Mouse (Mus musculus): ENCODE data around the gene Nupl1. TPM values are rescaled to one million over a fixed set of nuclear protein-coding genes. Genes with fewer than 3 reads are reported as not detected.

Gene Nupl1
- total RNA-seq, 2 experiments from 2014 or later: not detected

DNA sequence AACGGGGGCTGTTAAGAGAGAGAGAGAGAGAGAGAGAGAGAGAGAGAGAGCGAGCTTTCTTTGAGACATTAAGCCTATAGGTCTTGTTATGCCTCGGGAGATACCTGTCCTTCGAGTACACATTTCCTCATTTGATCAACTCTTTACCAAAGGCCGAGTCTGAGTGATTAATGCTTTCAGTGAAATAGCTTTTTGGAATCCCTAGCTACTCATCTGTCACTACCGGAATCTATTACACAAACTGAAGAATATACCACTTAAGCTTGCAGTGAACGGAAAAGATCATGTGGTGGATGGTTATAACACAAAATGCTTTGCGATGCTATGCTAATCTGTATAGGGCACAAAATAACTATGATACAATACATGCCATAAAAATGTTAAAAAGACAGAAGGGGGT lies 865 bp downstream of the Nupl1 start:
- no peak for DNase-seq (ENCODE audit: low spot score)

DNA sequence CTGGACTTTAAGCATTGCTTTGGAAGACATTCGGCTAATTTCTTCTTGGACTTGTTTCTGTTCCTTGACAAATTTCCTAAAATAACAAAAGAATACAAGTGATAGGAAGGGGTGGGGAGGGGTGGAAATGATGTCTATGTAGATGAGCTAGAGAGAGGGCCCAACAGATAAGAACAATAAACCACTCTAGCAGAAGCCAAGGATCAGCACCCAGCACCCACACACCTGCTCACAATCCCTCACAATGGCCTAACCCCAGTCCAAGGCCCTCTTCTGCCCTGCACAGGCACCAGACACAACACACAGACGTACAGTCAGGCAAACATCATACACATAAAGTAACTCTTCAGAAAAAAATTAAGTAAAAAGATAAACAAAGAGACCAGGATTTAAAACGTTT lies 12.7 kb downstream of the Nupl1 start:
- no peak for DNase-seq (ENCODE audit: low spot score)

DNA sequence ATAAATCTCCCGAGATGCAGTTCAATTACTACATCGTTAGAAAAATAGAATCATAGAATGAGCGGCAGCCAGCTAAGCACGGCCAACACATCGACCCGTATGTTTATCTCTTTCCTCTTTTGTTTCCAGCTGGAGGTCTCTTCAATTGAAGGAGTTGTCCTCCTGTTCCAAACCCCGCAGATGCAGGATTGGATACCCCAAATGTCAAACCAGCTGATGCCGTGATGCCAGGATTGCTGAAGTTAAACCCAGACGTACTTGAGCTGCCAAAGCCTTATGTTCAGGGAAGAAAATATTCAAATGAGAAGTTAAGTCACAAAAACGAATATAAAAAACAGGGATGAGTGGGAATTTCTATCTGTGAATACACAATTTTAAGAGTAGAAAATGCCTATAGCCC lies 31.3 kb downstream of the Nupl1 start:
- no peak for DNase-seq (ENCODE audit: low spot score)

GRCm38 (mm10) chr14:60217616-60218015 lies 33.6 kb downstream of the Nupl1 start:
- no peak for DNase-seq (ENCODE audit: low spot score)

DNA sequence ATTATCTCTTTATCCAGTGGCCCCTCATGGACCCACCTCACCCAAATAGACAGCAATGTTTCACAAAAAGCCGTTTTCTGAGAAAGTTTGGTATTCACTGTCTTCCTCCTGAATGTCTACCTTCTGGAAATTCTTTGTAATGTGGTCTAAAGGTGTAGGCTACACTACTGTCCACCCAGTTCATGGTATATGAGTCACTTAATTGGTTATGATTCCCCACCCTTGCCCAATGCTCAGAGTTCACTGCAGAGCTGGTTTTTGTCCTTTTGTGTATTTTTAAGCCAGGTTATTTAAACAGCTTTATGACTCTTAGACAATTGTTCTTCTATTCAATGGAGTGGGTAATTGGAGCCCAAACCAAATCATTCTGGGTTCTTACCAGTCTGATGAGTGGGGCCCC lies 35.1 kb downstream of the Nupl1 start:
- DNase-seq (ENCODE audit: low spot score): no peak

DNA sequence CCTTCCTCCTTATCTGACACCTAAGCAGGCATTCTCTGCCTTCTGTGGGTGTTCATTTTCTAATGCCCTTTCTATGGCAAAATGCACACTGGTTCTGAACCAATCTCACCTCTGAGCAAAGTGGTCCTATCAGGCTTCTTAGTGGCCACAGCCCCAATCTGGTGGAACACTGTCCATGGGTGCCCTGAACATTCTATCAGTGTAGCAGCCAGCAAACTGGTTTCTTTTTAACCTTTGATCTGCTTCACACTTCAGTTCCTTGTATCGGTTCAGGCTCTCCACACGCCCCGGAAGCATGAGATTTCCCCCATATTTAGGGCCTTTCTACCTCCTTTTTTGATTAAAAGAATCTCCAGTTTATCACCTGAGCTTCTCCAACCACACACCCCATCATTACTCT lies 36.2 kb downstream of the Nupl1 start:
- DNase-seq (ENCODE audit: low spot score): no peak

DNA sequence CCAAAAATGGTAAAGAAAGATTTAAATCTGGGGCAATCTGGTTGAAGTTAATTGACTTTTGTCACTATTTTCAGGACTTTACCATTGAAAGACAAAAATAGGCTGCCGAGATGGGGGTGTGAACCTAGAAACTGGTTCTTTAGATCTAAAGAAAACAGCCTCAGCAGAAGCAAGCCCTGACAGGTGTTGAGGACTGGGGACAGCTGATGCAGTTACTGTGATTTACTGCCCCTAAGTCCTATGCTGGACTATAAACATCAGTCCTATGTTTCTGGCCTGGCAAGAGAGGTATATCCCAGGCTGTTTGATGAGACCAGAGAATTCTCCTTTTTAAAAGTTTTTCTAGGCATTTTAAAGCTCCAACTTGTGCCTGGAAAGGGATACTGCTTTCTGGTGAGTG lies 37.2 kb downstream of the Nupl1 start:
- DNase-seq (ENCODE audit: low spot score): no peak

- DNase-seq (ENCODE audit: low spot score): no peak
Observed at GRCm38 (mm10) chr14:60209166-60209565, 42.1 kb downstream of the Nupl1 start.

- DNase-seq (ENCODE audit: low spot score): no peak
Observed at GRCm38 (mm10) chr14:60204993-60205392, 46.2 kb downstream of the Nupl1 start.

- DNase-seq (ENCODE audit: low spot score): no peak
Observed at GRCm38 (mm10) chr14:60196884-60197283, 54.3 kb downstream of the Nupl1 start, which contains the start of gene Atp8a2. Atp8a2 (minus strand) TSS chr14:60197179.

GRCm38 (mm10) chr14:60195999-60196398 lies 55.2 kb downstream of the Nupl1 start:
- no peak for DNase-seq (ENCODE audit: low spot score)

DNA sequence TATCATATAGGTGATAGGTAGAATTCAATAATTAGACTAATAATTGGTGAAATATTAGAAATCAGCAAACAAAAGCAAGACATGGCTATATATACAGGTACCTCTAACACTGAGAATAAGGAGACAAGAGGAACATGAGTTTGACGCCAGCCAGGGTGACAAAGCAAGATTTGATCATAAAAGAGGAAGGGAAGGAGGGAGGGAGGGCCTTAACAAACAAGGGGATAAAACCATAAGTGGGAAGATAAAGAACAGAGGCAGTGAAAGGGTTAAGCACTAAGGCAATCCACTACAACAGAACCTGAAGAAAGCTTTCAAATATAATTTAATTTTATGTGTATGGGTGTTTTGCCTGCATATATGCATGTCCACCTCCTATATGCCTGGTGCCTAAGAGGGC lies 56.6 kb downstream of the Nupl1 start:
- no peak for DNase-seq (ENCODE audit: low spot score)

DNA sequence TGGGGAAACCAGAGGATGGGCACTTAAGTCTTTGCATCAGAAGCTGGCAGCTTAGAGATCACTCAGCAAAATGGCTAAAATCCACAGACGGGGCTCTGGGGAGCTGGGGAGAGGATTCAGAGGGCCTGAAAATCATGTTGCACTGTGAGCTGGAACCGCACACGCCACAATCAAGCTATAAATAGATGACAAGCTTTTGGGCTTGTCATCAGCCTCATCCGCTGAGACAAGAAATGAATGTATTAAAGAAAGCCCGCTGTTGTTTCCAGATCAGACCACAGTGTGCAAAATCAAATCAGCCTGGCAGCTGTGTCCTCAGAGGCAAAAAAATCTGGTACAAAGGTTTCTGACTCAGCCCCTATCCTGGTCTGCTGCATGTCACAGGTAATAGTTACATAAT lies 61.5 kb downstream of the Nupl1 start:
- no peak for DNase-seq (ENCODE audit: low spot score)

GRCm38 (mm10) chr14:60188201-60188825 lies 62.9 kb downstream of the Nupl1 start:
- DNase-seq (ENCODE audit: low spot score): no peak

- DNase-seq (ENCODE audit: low spot score): no peak
Observed at GRCm38 (mm10) chr14:60181306-60181705, 69.9 kb downstream of the Nupl1 start.

DNA sequence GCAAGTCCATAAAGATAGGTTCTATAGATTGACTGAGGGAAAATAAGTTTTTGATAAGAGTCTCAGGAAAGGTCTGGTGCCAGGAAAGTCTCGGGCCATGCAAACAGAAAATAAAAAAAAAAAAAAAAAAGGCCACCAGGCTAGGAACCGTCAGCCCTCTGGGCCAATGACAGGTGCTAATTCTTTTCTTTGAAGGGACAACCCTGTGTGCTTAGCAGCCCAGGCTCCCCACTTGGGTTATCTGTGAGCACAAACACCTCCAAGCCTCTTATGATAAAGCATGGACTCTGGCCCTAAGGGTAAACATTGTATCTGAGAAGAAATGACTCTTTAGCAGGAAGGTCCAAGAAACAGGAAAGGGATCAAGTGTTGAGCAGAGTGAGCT lies 72.7 kb downstream of the Nupl1 start:
- no peak for DNase-seq (ENCODE audit: low spot score)

DNA sequence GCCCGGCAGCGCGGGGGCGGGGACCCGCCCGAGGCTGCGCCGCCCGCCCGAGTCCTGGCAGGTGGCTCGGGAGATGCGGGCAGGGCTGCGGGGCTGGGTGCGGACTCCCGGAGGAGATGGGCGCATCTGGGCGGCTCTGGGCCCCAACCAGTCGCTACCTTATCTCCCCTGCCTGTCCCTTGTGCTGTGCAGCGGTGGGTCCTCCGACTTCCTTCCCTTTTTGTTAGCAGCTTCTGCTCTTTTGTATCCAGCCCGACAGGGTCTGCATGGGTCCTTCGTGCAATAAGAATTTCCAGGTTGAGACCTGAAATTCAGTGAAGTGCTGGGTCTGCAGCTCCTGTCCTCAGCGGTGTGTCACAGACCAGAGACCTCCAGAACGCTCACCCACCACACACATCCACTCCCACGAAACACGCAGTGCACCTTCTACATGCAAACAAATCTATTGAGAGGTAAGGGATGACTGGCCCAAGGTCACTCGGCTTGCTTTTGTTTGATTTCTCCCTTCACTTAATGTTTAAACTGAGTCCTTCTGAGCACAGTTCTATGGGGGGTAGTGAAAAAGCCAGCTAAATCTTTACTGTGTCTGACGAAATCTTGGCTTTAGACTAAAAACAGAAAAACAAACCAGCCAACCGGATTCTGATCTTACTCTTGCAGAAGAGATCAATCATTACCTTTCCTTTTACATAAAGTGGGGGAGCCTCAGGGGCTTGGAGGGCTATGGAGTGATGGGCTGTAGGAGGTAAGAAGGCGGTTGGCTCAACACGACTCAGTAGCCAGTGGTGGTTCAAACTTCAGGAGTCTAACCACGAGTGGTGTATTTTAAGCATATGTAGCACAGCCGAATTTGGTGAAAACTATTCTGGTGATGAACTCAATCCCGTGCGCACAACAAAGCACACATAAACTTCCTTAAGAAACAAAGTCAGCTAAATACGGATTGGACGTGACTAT lies 73.3 kb downstream of the Nupl1 start:
- no peak for DNase-seq (ENCODE audit: low spot score)

GRCm38 (mm10) chr14:60176891-60177613 lies 74.2 kb downstream of the Nupl1 start:
- no peak for DNase-seq (ENCODE audit: low spot score)

GRCm38 (mm10) chr14:60176469-60176890 lies 74.8 kb downstream of the Nupl1 start:
- no peak for DNase-seq (ENCODE audit: low spot score)

- no peak for DNase-seq (ENCODE audit: low spot score)
Observed at GRCm38 (mm10) chr14:60172286-60173055, 78.8 kb downstream of the Nupl1 start.

DNA sequence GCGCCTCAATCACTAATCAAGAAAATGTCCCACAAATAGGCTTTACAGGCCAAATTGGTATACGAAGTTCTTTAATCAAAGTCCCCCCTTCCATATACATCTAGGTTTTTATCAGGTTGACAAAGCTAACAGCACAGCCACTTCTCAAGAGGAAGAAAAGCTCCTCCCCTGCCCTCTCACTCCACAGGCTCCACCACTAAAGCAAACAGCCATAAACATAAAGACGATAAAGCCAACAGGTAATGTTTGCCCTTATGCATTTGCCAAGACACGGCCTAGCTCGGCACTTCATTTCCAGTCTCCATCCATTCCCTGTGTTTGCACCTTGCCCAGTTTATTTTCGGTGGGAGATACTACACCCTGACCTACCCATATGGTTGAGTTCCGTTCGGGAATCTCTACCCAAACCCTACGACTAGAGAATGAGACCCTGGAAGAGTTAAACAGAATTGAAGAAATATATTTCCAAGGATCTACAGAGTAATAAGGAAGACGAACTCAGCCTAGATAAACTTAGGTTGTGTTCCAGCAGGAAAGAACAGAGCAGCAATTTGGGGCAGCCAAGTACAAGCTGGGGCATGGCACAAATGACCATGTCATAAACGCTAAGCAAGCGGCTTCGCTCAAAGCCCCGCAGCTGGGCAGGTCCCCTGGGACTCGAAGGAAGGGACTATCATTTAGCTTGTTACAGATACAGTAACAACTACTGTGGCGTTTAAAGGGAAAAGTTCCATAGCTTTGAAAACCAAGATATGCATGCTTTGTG lies 80.2 kb downstream of the Nupl1 start:
- DNase-seq (ENCODE audit: low spot score): no peak
